Mouse (Mus musculus) embryo, embryonic 10 days (tissue): ENCODE results near the gene Gm43191.

Experiments
- DNase-seq: peaks from one replicate; pipeline ENCODE4 v3.0.0-alpha.2; 2015; ENCODE audit warnings: low spot score

The Gm43191 gene

DNA sequence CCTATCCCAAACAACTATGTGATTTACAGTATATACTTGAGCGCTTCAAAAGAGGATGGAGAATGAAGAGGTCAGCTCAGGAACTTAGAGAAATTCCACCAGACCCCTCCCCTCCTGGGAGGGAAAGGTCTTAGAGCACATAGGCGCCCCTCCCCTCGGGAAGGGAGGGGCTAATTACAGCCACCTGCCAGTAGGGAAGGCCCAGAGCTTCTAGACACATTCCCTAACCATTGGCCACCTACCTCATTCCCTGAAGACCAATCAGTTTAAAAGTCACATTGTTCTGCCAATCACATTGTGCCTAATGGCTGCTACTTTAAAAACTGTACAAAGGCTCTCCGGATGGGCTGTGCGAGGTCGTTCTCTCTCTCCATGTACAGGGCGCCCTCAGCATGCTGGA is 58.4 kb downstream of the Gm43191 start:
- no peak for DNase-seq

DNA sequence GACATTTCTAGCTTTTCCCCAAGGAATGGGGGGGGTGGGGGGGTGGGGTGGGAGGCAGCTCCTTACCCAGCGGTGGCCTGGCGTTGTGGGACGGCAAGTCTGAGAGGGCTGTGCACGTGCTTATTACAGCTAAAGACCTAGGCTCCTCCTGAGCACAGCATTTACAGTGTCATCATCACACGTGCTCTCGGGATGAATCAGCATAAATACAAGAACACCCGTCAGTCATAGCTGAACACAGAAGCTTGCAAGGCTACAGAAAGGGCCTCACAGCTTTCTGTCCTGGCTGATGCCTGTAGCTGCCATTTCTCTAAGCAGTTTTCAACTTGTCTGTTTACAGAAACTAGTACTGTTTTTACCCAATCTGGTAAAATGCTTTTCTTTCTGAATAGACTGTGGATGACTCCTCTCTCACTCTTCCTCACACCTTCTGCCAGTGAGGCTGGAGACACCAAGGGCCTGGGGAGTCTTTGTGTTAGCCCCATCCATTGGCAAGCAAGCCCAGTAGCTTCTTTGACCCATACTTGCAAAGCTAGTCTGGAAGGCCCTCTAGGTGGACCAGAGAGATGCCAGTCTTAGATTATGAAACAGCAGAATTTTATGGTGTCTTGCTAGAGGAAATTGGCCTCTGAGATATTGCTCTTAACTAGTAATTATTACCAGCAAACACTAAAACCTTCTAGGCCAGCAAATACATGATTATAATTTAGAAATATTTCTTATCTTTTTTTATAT is 60.3 kb downstream of the Gm43191 start:
- no peak for DNase-seq

DNA sequence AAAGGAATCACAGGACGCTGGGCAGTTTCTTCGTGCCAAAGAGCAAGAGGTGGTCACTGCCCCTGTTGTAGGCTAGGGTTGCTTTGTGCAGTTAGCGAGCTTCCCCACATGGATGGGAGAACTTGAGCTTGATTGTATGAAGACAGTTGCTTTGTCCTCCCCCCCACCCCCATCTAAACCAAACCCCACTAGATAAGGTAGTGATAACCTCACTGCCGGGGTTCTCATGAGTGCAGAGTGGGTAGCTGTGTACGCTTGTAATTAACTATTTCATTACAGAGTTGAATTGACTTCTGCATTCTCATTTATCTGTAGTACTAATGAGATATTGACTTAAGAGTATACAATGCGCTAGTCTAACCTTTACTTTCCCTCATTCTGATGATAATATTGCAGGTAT is 62.2 kb downstream of the Gm43191 start:
- DNase-seq: no peak

DNA sequence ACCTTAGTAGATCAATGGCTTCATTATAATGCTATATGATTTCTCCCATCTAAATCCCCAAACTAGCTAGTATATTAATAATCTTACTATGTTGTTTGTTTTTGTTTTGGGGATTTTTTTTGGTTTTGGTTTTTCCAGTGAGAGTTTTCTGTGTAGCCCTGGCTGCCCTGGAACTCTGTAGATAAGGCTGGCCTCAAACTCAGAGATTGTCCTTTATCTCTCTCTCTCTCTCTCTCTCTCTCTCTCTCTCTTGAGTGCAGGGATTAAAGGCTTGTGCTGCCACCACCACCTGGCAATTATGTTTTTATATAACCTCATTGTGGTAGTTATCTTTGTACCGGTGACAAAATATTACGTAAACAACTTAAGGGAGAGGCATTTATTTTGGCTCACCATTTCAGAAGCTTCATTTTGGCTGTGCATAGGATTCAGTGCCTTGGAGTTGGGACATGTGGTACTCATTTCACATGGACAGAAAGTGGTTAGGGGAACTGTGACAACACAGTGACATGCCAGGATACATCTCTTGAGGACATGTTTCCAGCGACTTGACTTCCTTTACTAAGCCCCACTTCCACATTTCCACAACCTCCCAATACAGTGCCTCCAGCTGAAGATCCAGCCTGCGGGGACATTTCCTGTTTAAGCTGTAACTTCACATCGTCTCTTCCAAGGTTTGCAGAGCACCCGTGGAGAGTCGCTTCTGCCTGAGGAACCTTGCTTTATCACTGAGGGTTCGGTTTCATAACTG is 65.6 kb downstream of the Gm43191 start:
- DNase-seq: no peak

DNA sequence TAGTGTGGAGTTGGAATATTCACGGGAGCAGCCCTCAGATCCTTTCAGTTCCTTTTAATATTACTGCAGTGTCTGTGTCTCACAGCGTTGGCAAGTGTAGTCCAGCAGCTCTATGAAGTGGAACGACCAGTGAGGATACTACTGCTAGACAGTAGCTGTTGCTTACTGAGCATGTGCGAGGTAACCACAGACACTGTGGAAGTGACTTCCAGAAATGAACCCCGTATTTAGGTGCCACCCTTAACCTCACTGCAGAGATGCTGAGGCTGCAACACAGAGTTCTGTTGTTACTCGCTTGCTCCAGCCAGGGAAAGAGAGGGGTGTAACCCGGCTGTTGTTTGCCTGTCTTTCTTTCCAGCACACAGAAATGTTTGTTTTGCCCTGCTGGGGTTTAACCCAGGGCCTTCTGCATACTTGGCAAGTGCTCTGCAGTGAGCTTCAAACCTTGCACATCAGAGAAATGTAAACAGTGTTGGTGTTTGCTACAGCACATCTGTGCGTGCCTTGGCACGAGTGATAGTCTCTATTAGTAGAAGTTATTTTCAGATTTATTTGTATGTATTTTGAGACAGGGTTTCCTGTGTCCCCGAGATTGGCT is 66.7 kb downstream of the Gm43191 start, which contains the start of gene Trmt13:
Trmt13 (minus strand) TSS at position 293 of the 598 bp plus-strand sequence.
- no peak for DNase-seq

DNA sequence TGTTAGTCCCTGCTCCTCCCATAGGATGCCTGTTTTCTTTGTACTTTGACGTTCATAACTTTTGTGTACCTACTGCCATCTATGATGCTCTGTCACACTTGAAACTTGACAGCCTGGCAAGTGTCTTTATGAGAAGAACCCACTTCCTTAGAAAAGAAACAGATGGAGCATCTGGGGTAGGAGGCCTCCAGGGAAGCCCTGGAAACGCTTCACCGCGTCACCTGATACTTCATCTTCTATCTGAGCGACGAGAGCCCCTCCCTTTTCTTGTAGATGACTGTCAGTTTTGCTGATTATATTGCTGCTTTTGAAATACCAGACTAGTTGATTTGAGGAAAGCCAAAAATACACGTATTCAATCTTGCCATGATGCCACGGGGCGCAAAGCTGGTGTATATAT is 76.5 kb downstream of the Gm43191 start:
- no peak for DNase-seq

DNA sequence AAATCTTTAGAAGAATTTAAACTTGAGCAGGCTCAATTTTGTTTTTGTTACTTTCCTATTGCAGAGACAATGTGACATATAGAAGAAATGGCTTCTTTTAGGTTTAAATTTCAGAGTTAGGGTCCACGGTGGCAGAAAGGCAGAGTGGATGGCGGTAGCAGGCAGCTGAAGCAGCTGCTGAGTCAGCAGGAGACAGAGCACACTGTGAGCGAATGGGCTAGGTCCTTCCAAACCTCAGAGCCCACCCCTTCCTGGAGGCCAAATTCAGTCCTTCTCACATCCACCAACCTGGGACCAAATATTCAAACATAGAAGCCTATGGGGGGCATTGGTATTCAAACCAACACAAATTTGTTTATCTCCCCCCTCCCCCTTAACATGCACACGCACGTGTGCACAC is 79.3 kb downstream of the Gm43191 start:
- no peak for DNase-seq

DNA sequence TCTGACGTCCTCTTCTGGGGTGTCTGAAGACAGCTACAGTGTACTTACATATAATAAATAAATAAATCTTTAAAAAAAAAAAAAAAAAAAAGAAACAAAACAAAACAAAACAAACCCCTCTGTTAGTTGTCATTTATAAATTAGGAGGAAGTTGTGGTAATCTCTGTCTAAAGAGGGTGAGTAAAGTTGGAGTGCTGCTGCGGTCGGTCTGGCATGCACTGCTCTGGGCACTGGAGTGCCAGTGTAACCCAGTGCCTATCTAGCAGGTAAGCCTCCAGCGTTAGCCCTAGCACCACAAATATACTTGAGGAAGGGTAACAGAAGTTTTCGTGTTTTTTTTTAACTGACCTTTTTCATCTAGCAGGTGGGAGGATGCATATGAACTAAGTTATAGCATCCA is 80.1 kb downstream of the Gm43191 start:
- no peak for DNase-seq

DNA sequence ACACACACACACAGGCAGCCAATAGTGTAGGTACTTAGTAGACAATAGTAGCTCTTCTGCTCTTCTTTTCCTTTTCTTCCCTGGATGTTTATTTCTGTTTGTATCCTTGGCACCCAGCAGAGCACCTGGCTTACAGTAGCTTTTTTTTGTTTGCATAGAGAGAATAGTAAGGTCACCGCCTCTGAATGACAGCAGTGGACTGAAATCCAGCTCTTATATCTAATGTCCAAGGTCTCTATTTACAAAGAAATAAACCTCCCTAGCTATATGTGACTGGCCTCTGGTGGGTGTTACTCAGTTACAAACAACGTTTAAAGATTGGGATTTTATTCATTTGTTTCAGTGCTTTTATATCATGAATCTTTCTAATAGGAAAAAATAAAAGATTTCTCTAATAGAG is 81.4 kb downstream of the Gm43191 start:
- no peak for DNase-seq

DNA sequence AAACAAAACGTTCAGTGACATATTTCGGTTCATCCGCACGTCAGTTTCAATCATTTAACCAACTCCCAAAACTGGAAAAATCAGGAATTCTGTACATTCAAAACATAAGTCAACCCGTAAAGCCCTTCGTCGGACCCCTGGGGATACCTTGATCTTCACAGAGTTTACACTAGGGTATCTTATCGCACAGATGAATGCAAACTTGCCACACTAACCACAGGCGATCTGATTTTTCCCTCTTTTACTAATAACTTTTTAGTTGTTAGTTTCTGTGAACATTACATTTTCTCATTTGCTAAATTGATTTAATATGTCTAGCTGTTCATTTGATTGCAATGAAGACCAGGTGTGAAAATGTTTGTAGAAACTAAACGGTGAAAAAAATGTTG is 85.5 kb downstream of the Gm43191 start:
- DNase-seq: no peak

DNA sequence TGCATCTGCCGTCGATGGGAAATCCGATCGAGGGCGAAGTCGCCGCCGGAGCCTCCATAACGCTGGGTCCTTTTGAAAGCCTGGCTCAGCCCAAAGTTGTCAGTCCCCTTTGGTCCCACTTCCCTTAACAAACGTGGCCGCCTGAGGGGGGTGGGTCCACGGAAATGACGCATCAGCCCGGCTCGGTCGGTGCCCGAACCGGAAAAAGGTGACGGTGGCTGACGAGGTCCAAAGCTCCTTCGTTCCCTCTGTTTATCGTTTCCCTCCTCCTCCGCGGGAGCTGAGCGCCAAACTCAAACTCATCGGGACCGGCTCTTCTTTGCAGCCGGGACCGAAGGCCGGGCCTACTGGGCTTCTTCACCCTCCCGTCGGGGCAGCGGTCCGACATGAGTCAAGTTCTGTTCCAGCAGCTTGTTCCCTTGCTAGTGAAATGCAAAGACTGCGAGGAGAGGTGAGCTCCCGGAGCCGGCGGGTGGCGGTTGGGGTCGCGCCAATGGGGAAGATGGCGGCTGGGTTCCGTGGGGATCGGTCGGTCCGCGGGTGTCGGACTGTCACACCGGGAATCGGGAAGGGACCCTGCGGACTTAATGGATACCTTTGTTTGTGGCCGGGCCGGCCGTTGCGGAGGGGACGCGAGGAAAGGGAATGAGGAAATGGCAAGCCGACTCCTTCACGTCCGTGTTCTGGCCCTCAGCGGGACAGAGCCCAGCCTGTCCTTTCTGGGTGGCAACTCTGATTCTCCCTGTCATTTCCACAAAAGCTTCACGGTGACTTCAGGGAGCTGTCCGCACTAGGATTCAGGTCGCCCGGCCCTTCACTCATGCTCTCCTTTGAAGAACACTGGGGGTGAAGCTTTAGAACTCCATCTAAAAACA is 86.1 kb downstream of the Gm43191 start, which contains the start of gene Sass6:
Sass6 (plus strand) TSS at position 255 of the 875 bp plus-strand sequence.
- peak; percentile 99 for DNase-seq

DNA sequence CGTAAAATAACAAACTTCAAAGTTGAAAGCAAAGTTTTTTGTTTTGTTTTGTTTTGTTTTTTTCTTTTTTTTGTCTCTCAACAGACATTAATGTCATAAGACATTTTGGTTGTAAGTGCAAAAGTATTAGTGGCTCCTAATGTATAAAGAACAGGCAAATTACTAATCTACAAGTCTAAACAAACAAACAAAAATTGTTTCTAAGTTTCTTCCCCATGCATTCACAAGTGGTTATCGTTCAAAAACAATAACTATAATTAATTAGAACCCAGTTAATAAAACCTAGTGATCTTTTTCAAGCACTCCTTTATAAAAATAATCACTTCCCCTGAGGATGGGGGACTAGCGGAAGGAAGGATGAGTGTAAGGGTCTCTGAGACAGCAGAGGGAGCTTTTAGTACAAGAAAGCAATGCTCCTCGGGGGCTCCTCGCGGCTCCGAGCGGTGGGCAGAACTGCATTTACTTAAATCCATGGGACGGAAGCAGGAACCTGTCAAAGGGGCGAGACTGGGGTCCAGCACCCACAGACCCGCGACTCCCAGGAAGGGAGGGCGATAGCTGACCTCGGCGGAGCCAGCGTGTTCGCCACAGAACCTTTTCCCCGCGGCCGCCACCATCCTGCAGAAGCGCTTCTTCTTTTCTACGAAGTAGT is 86.9 kb downstream of the Gm43191 start:
- peak; percentile 73 for DNase-seq
